Mouse (Mus musculus) ES-E14 (cell line): ENCODE data around the gene Prok1.

Experiments
- CHD2 ChIP-seq: IDR thresholded peaks from 2 replicates; pipeline ENCODE4 v1.6.1; 2014; ENCODE audit warnings: mild to moderate bottlenecking, low read depth, low read length, inconsistent platforms
- MAFK ChIP-seq: IDR thresholded peaks from 2 replicates; pipeline ENCODE4 v1.6.1; 2014; ENCODE audit warnings: mild to moderate bottlenecking, low read depth, low read length, inconsistent platforms; ENCODE audit not compliant: insufficient read depth
- ZC3H11A ChIP-seq: IDR thresholded peaks from 2 replicates; pipeline ENCODE4 v1.6.1; 2012; ENCODE audit warnings: low read depth, mild to moderate bottlenecking, inconsistent platforms, low read length, borderline replicate concordance
- ZNF384 ChIP-seq: IDR thresholded peaks from 2 replicates; pipeline ENCODE4 v1.6.1; 2012; ENCODE audit warnings: low read depth, low read length, inconsistent platforms

GRCm38 (mm10) chr3:107225820-107226219, 13.7 kb downstream of the Prok1 start:
- TF ChIP-seq ZNF384 = no peak
- no peak for TF ChIP-seq MAFK
- TF ChIP-seq ZC3H11A = no peak
- no peak for TF ChIP-seq CHD2
